Mouse (Mus musculus) limb, embryonic 13.5 days (tissue): ENCODE data around the gene Vmn1r205. TPM values are rescaled to one million over a fixed set of nuclear protein-coding genes. Genes with fewer than 3 reads are reported as not detected.
"Not testable (repeated sequence)": the region's sequence is repeated elsewhere in the genome, so short reads cannot be mapped to it uniquely, and the experiment has no call there.

ENCODE experiments used
- ATAC-seq: fragments of 200-750 bp; cut with Nextera tagmentation; 2 replicates; pipeline ENCODE4 v1.8.0; 2017; ENCODE audit warnings: low read depth, moderate number of reproducible peaks, moderate TSS enrichment; ENCODE audit not compliant: low FRiP score
- H3K27ac ChIP-seq: fragments of 300-500 bp; sonication (generic); 2 replicates; pipeline ENCODE4 v1.5.1; 2015; ENCODE audit warnings: inconsistent platforms, mild to moderate bottlenecking, moderate library complexity
- H3K27me3 ChIP-seq: fragments of 300-500 bp; sonication (generic); 2 replicates; pipeline ENCODE4 v1.6.1; 2015; ENCODE audit warnings: mild to moderate bottlenecking, inconsistent platforms
- H3K36me3 ChIP-seq: fragments of 300-500 bp; sonication (generic); 2 replicates; pipeline ENCODE4 v1.6.1; 2015; ENCODE audit warnings: inconsistent platforms, mild to moderate bottlenecking, moderate library complexity
- H3K4me1 ChIP-seq: fragments of 300-500 bp; sonication (generic); 2 replicates; pipeline ENCODE4 v1.6.1; 2015; ENCODE audit warnings: inconsistent platforms
- H3K4me2 ChIP-seq: fragments of 300-500 bp; sonication (generic); replicated peaks from 2 replicates; pipeline ENCODE4 v1.6.1; 2015; ENCODE audit warnings: inconsistent platforms, mild to moderate bottlenecking, moderate library complexity
- H3K4me3 ChIP-seq: fragments of 300-500 bp; sonication (generic); 2 replicates; pipeline ENCODE4 v1.5.1; 2015; ENCODE audit warnings: moderate library complexity, mild to moderate bottlenecking, inconsistent platforms
- H3K9ac ChIP-seq: fragments of 300-500 bp; sonication (generic); 2 replicates; pipeline ENCODE4 v1.6.1; 2015; ENCODE audit warnings: mild to moderate bottlenecking, inconsistent platforms
- H3K9me3 ChIP-seq: fragments of 300-500 bp; sonication (generic); 2 replicates; pipeline ENCODE4 v1.6.1; 2016; ENCODE audit warnings: inconsistent platforms
- WGBS: fragments of 180-500 bp; shearing (Covaris S2); methylation state at CpG from one replicate; pipeline ENCODE4 v1.1.7; 2015; 5-methylcytosine and 5-hydroxymethylcytosine counted together
- polyA plus RNA-seq: library from polyadenylated mRNA; unstranded; fragments of >200 nt; fragmentation: Nextera tagmentation; extraction: Ambion mirVana; gene quantifications from 2 replicates; pipeline ENCODE4 v1.2.1, GENCODE M21; 2015

Vmn1r205 gene
- not detected in 2 replicates for polyA plus RNA-seq

GRCm38 (mm10) chr13:22592900-22593299, at the start of gene Vmn1r205:
Vmn1r205 (minus strand) TSS chr13:22593000.
- Histone ChIP-seq H3K4me1 (no peaks in the 10 kb centered on the region), H3K9ac (no peak within 1 kb of the TSS), H3K27me3 (no peaks in the 10 kb centered on the region), H3K4me2 (no peak within 1 kb of the TSS), H3K9me3 (no peaks in the 10 kb centered on the region), H3K4me3 (no peak within 1 kb of the TSS), H3K36me3 (no peaks in the 10 kb centered on the region), H3K27ac (no peak within 1 kb of the TSS)
- no peak for ATAC-seq
- WGBS, result 85% methylated on average over 3 of the region's 3 CpGs

- H3K4me2 ChIP-seq, H3K36me3 ChIP-seq, ATAC-seq, H3K4me3 ChIP-seq, H3K9me3 ChIP-seq, H3K27me3 ChIP-seq, H3K27ac ChIP-seq, H3K9ac ChIP-seq, H3K4me1 ChIP-seq: not testable (repeated sequence)
These were observed 31.4 kb upstream of the Vmn1r205 start, which contains the start of gene Vmn1r206 for GRCm38 (mm10) chr13:22624151-22624550. Vmn1r206 (minus strand) TSS chr13:22624251.

DNA sequence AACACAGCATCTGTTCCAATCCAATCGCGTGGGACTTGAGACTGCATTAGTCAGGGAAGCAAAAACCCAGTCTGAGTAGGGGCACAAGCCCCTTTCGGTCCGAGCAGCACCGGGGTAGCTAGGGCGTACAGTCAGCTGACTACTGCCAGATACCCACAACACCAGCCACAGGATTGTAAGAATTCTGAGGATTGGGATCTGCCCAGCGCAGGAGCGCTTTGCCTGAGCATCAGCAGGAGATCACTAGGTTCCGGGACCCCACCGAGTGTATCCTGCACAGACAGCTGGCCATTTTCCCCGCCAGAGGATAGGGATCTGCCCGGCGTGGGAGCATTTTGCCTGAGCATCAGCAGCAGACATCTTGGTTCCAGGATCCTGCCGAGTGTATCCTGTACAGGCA, 9.5 kb downstream of the Vmn1r205 start:
- not testable (repeated sequence) for H3K4me1 ChIP-seq, H3K36me3 ChIP-seq
- 80% methylated on average over 14 of the region's 14 CpGs for WGBS

GRCm38 (mm10) chr13:22574911-22575310, 17.9 kb downstream of the Vmn1r205 start:
- ATAC-seq, H3K9me3 ChIP-seq, H3K27ac ChIP-seq, H3K4me2 ChIP-seq, H3K9ac ChIP-seq, H3K27me3 ChIP-seq, H3K4me1 ChIP-seq, H3K4me3 ChIP-seq, H3K36me3 ChIP-seq: not testable (repeated sequence)
- 76% methylated on average over 3 of the region's 3 CpGs for WGBS

More for the DNA sequence above, 9.5 kb downstream of the Vmn1r205 start:
- H3K4me2 ChIP-seq, H3K9me3 ChIP-seq, ATAC-seq, H3K27ac ChIP-seq, H3K27me3 ChIP-seq, H3K9ac ChIP-seq, H3K4me3 ChIP-seq: not testable (repeated sequence)

DNA sequence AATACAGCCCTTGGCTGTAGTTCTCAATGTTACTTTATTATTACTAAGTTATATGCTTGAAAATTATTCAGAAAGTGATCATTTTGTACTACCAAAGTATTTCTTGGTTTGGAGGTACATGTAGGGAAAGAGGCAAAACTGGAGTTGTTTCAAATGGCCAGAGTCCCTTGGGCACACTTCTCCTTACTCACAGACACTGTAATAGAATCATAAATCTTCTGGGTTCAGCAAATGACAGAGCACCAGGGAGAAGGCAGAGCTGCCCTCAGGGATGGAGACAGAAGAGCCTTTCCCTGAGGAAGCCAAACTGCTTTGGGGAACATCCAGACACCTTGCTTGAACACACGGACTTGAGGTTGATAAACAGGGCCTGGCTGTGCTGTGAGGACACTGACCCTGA, 39.9 kb downstream of the Vmn1r205 start, which contains the start of gene Vmn1r204:
TSS of gene Vmn1r204 (plus strand) at position 301 of the 400 bp plus-strand sequence.
- 52% methylated on average over 1 of the region's 1 CpGs for WGBS
- H3K4me2 ChIP-seq, H3K27me3 ChIP-seq, H3K36me3 ChIP-seq, H3K4me1 ChIP-seq, H3K4me3 ChIP-seq, H3K9me3 ChIP-seq, ATAC-seq, H3K27ac ChIP-seq, H3K9ac ChIP-seq: not testable (repeated sequence)

Other genes with a start within 250 kb of the Vmn1r205 start
- gene Vmn1r198, start 242.6 kb downstream of the Vmn1r205 start, polyA plus RNA-seq, result not detected in 2 replicates
- not detected in 2 replicates for gene Vmn1r199, start 213.2 kb downstream of the Vmn1r205 start, polyA plus RNA-seq
- gene Vmn1r200, start 202.6 kb downstream of the Vmn1r205 start, polyA plus RNA-seq, result not detected in 2 replicates
- not detected in 2 replicates for gene Vmn1r201, start 121.1 kb downstream of the Vmn1r205 start, polyA plus RNA-seq
- not detected in 2 replicates for gene Vmn1r202, start 87.6 kb downstream of the Vmn1r205 start, polyA plus RNA-seq
- gene Vmn1r203, start 74.9 kb downstream of the Vmn1r205 start, polyA plus RNA-seq, result not detected in 2 replicates
- gene Vmn1r204, start 39.8 kb downstream of the Vmn1r205 start, polyA plus RNA-seq, result not detected in 2 replicates
- gene Vmn1r206, start 31.3 kb upstream of the Vmn1r205 start, polyA plus RNA-seq, result not detected in 2 replicates
- gene Vmn1r207-ps, start 136.6 kb upstream of the Vmn1r205 start, polyA plus RNA-seq, result not detected in 2 replicates
- gene Vmn1r208, start 184.4 kb upstream of the Vmn1r205 start, polyA plus RNA-seq, result not detected in 2 replicates
- gene Vmn1r209, start 216.7 kb upstream of the Vmn1r205 start, polyA plus RNA-seq, result not detected in 2 replicates
- gene Vmn1r210, start 238.3 kb upstream of the Vmn1r205 start, polyA plus RNA-seq, result not detected in 2 replicates